Mouse (Mus musculus) hindbrain, embryonic 13.5 days (tissue): ENCODE results near the gene Skida1. TPM values are rescaled to one million over a fixed set of nuclear protein-coding genes. Genes with fewer than 3 reads are reported as not detected.
"Not testable (repeated sequence)": the region's sequence is repeated elsewhere in the genome, so short reads cannot be mapped to it uniquely, and the experiment has no call there.

ENCODE experiments used
- ATAC-seq: fragments of 200-750 bp; cut with Nextera tagmentation; 2 replicates; pipeline ENCODE4 v1.8.0; 2017; ENCODE audit warnings: moderate TSS enrichment; ENCODE audit not compliant: low FRiP score
- H3K27ac ChIP-seq: fragments of 300-500 bp; sonication (generic); 2 replicates; pipeline ENCODE4 v1.5.1; 2015; ENCODE audit warnings: inconsistent platforms, mild to moderate bottlenecking, moderate library complexity
- H3K27me3 ChIP-seq: fragments of 300-500 bp; sonication (generic); 2 replicates; pipeline ENCODE4 v1.6.1; 2015; ENCODE audit warnings: mild to moderate bottlenecking, inconsistent platforms
- H3K36me3 ChIP-seq: fragments of 300-500 bp; sonication (generic); 2 replicates; pipeline ENCODE4 v1.6.1; 2015; ENCODE audit warnings: mild to moderate bottlenecking, inconsistent platforms
- H3K4me1 ChIP-seq: fragments of 300-500 bp; sonication (generic); replicated peaks from 2 replicates; pipeline ENCODE4 v1.6.1; 2015; ENCODE audit warnings: inconsistent platforms
- H3K4me2 ChIP-seq: fragments of 300-500 bp; sonication (generic); 2 replicates; pipeline ENCODE4 v1.6.1; 2015; ENCODE audit warnings: inconsistent platforms, mild to moderate bottlenecking, moderate library complexity
- H3K4me3 ChIP-seq: fragments of 300-500 bp; sonication (generic); 2 replicates; pipeline ENCODE4 v1.5.1; 2015; ENCODE audit warnings: mild to moderate bottlenecking, inconsistent platforms
- H3K9ac ChIP-seq: fragments of 300-500 bp; sonication (generic); 2 replicates; pipeline ENCODE4 v1.6.1; 2015; ENCODE audit warnings: mild to moderate bottlenecking, inconsistent platforms
- H3K9me3 ChIP-seq: fragments of 300-500 bp; sonication (generic); 2 replicates; pipeline ENCODE4 v1.6.1; 2016; ENCODE audit warnings: inconsistent platforms
- WGBS: fragments of 180-500 bp; shearing (Covaris S2); methylation state at CpG from one replicate; pipeline ENCODE4 v1.1.7; 2015; 5-methylcytosine and 5-hydroxymethylcytosine counted together
- polyA plus RNA-seq: library from polyadenylated mRNA; unstranded; fragments of >200 nt; fragmentation: Nextera tagmentation; extraction: Ambion mirVana; gene quantifications from 2 replicates; pipeline ENCODE4 v1.2.1, GENCODE M21; 2015

Skida1 gene
- 11.5 and 12.7 TPM in 2 replicates for polyA plus RNA-seq

- Histone ChIP-seq H3K36me3 (no peaks in the 10 kb centered on the region), H3K4me1 (peaks cover 38% of the 10 kb centered on the region), H3K27ac (peak within 1 kb of the TSS; percentile 100), H3K4me3 (peak within 1 kb of the TSS; percentile 90), H3K9ac (peak within 1 kb of the TSS; percentile 100), H3K4me2 (peak within 1 kb of the TSS; percentile 91), H3K9me3 (no peaks in the 10 kb centered on the region), H3K27me3 (no peaks in the 10 kb centered on the region)
- WGBS, result 0% methylated on average over 17 of the region's 17 CpGs
- ATAC-seq, result peak; percentile 75
These were observed at the start of gene Skida1 for GRCm38 (mm10) chr2:18048453-18049075. Gene Skida1 (minus strand): TSS chr2:18049051.

GRCm38 (mm10) chr2:18095804-18096203 is 47.0 kb upstream of the Skida1 start:
- no peak for ATAC-seq
- Histone ChIP-seq H3K36me3 (peaks cover 43% of the 10 kb centered on the region), H3K9ac (no peak overlapping the region), H3K4me2 (no peak overlapping the region), H3K4me3 (no peak overlapping the region), H3K27ac (no peak overlapping the region), H3K9me3 (no peaks in the 10 kb centered on the region), H3K4me1 (no peaks in the 10 kb centered on the region), H3K27me3 (no peaks in the 10 kb centered on the region)
- 65% methylated on average over 2 of the region's 2 CpGs for WGBS

- no peak for ATAC-seq
- no peaks in the 10 kb centered on the region for H3K4me1 ChIP-seq
- H3K9me3 ChIP-seq, result no peaks in the 10 kb centered on the region
- no peak overlapping the region for H3K27ac ChIP-seq
- peaks cover 42% of the 10 kb centered on the region for H3K36me3 ChIP-seq
- H3K4me3 ChIP-seq, result no peak overlapping the region
- no peak overlapping the region for H3K9ac ChIP-seq
- no peaks in the 10 kb centered on the region for H3K27me3 ChIP-seq
- no peak overlapping the region for H3K4me2 ChIP-seq
These were observed 45.5 kb upstream of the Skida1 start for GRCm38 (mm10) chr2:18094319-18094718.

- 95% methylated on average over 1 of the region's 1 CpGs for WGBS
These were observed 45.0 kb upstream of the Skida1 start for GRCm38 (mm10) chr2:18093858-18094257.

GRCm38 (mm10) chr2:18087695-18088094 is 38.8 kb upstream of the Skida1 start:
- not testable (repeated sequence) for ATAC-seq, H3K9ac ChIP-seq, H3K4me2 ChIP-seq, H3K4me3 ChIP-seq, H3K4me1 ChIP-seq, H3K27ac ChIP-seq, H3K27me3 ChIP-seq, H3K9me3 ChIP-seq
- H3K36me3 ChIP-seq, result peaks cover 69% of the 10 kb centered on the region
- WGBS, result 92% methylated on average over 3 of the region's 3 CpGs

More at GRCm38 (mm10) chr2:18093858-18094257, 45.0 kb upstream of the Skida1 start:
- Histone ChIP-seq H3K4me1 (no peaks in the 10 kb centered on the region), H3K27me3 (no peaks in the 10 kb centered on the region), H3K4me3 (no peak overlapping the region), H3K4me2 (no peak overlapping the region), H3K9me3 (no peaks in the 10 kb centered on the region), H3K9ac (no peak overlapping the region), H3K27ac (no peak overlapping the region), H3K36me3 (peaks cover 42% of the 10 kb centered on the region)
- ATAC-seq, result no peak

- ATAC-seq, result no peak
- Histone ChIP-seq H3K27ac (no peak overlapping the region), H3K4me1 (no peaks in the 10 kb centered on the region), H3K36me3 (peaks cover 49% of the 10 kb centered on the region), H3K9ac (no peak overlapping the region), H3K4me2 (no peak overlapping the region), H3K9me3 (no peaks in the 10 kb centered on the region), H3K4me3 (no peak overlapping the region), H3K27me3 (no peaks in the 10 kb centered on the region)
- WGBS, result 91% methylated on average over 2 of the region's 2 CpGs
These were observed 31.5 kb upstream of the Skida1 start for GRCm38 (mm10) chr2:18080182-18080860.

GRCm38 (mm10) chr2:18071947-18072346 is 23.1 kb upstream of the Skida1 start:
- H3K27me3 ChIP-seq, result no peaks in the 10 kb centered on the region
- H3K4me3 ChIP-seq, result no peak overlapping the region
- peaks cover 32% of the 10 kb centered on the region for H3K36me3 ChIP-seq
- no peak for ATAC-seq
- H3K9me3 ChIP-seq, result no peaks in the 10 kb centered on the region
- WGBS, result 94% methylated on average over 2 of the region's 2 CpGs
- H3K4me1 ChIP-seq, result peaks cover 3% of the 10 kb centered on the region; the same call in 1 of the 2 replicates
- no peak overlapping the region for H3K27ac ChIP-seq
- no peak overlapping the region for H3K9ac ChIP-seq
- no peak overlapping the region for H3K4me2 ChIP-seq

GRCm38 (mm10) chr2:18068071-18068796 is 19.4 kb upstream of the Skida1 start:
- H3K9ac ChIP-seq, result no peak overlapping the region
- H3K9me3 ChIP-seq, result no peaks in the 10 kb centered on the region
- H3K27ac ChIP-seq, result no peak overlapping the region
- 83% methylated on average over 4 of the region's 4 CpGs for WGBS
- no peak overlapping the region for H3K4me2 ChIP-seq
- no peak overlapping the region for H3K4me3 ChIP-seq
- no peak for ATAC-seq
- H3K4me1 ChIP-seq, result peaks cover 16% of the 10 kb centered on the region
- no peaks in the 10 kb centered on the region for H3K27me3 ChIP-seq
- peaks cover 13% of the 10 kb centered on the region for H3K36me3 ChIP-seq

- peak overlapping the region; percentile 87 for H3K4me2 ChIP-seq
These were observed 17.6 kb upstream of the Skida1 start for GRCm38 (mm10) chr2:18066436-18066835.

GRCm38 (mm10) chr2:18065708-18066030 is 16.8 kb upstream of the Skida1 start:
- WGBS, result 5% methylated on average over 6 of the region's 6 CpGs
- Histone ChIP-seq H3K4me1 (peaks cover 16% of the 10 kb centered on the region), H3K9ac (peak overlapping the region; percentile 96), H3K4me2 (peak overlapping the region; percentile 87), H3K9me3 (no peaks in the 10 kb centered on the region), H3K27me3 (no peaks in the 10 kb centered on the region), H3K36me3 (peaks cover 10% of the 10 kb centered on the region), H3K27ac (peak overlapping the region; percentile 100), H3K4me3 (peak overlapping the region; percentile 82)
- ATAC-seq, result no peak

More at GRCm38 (mm10) chr2:18066436-18066835, 17.6 kb upstream of the Skida1 start:
- peaks cover 10% of the 10 kb centered on the region for H3K36me3 ChIP-seq
- H3K4me3 ChIP-seq, result 0 out of 2 replicates have a peak overlapping the region, but pooled peaks have one; percentile 82
- no peaks in the 10 kb centered on the region for H3K9me3 ChIP-seq
- no peaks in the 10 kb centered on the region for H3K27me3 ChIP-seq
- no peak overlapping the region for H3K27ac ChIP-seq
- no peak for ATAC-seq
- H3K4me1 ChIP-seq, result peaks cover 16% of the 10 kb centered on the region
- 0 out of 2 replicates have a peak overlapping the region, but pooled peaks have one; percentile 96 for H3K9ac ChIP-seq

GRCm38 (mm10) chr2:18064941-18065707 is 16.3 kb upstream of the Skida1 start:
- peak overlapping the region; percentile 82 for H3K4me3 ChIP-seq
- no peaks in the 10 kb centered on the region for H3K9me3 ChIP-seq
- H3K4me1 ChIP-seq, result peaks cover 16% of the 10 kb centered on the region
- no peaks in the 10 kb centered on the region for H3K27me3 ChIP-seq
- peak; percentile 60 for ATAC-seq
- peak overlapping the region; percentile 96 for H3K9ac ChIP-seq
- H3K27ac ChIP-seq, result peak overlapping the region; percentile 100
- peaks cover 10% of the 10 kb centered on the region for H3K36me3 ChIP-seq
- peak overlapping the region; percentile 87 for H3K4me2 ChIP-seq
- under 1% methylated on average over 56 of the region's 85 CpGs for WGBS

GRCm38 (mm10) chr2:18064356-18064858 is 15.6 kb upstream of the Skida1 start:
- Histone ChIP-seq H3K9ac (peak overlapping the region; percentile 96), H3K27me3 (no peaks in the 10 kb centered on the region), H3K36me3 (peaks cover 10% of the 10 kb centered on the region), H3K9me3 (no peaks in the 10 kb centered on the region), H3K27ac (peak overlapping the region; percentile 100), H3K4me2 (peak overlapping the region; percentile 87), H3K4me3 (peak overlapping the region; percentile 82), H3K4me1 (peaks cover 16% of the 10 kb centered on the region)
- WGBS, result under 1% methylated on average over 29 of the region's 58 CpGs
- peak; percentile 97 for ATAC-seq
